Mouse (Mus musculus): ENCODE data around the gene Orai3.

DNA sequence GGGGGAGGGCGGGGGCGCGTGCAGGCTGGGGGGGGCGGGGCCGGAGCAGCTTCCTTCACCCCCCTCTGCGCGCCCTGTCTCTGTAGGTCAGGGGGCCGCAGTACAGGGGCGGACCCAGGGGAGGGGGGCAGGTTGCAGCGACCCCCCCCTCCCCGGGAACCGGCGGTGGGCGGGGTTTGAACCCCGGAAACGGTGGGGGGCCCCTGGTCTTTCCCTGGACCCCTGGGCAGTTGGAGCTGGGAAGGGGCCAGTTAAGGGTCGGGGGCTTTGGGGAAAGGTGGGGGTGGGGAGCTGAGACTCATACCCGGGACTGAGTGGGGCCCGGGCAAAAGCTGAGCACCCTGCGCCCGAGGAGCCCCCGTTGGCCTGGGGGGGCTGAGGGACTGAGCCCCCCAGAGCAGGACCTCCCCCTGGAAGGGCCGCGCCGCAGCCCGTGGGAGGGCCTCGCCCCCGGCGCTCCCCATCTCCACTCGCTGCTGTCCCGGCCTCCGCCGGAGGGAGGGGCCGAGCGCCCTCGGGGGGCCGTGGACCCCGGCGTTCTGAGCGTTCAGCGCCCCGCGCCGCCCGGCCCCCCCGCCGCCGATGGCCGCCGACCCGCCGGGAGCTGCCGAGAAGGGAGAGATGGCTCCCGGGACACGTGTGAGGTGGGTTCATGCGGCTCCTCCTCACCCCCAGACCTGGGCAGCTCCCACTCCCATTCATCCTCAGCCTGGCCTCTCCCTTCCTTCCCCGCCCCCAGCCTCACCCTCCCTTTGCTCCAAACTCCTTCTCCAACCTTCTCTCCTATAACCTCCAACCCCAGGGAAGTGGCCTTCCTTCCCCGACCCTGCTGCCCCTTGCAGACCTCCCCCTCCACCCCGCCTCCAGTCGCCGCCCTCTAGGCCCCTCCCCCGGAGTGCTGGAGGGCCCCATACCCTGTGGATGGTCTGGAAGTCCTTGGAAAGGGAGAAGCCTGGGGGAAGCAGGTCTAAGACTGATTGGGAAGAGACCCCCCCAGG is 22.8 kb upstream of the Orai3 start:
- no peak for TF ChIP-seq POLR2A (IDR thresholded peaks at IDR 0.05; ENCODE audit: low read depth, low read length)
- no peak for TF ChIP-seq SIN3A (IDR thresholded peaks at IDR 0.05; ENCODE audit: low read length)
- TF ChIP-seq CTCF (conservative IDR thresholded peaks at IDR 0.05 in 1 of 2, IDR thresholded peaks at IDR 0.05 in 1 of 2; ENCODE audit: low read depth in 2 of 2, low read length in 2 of 2): no peak

All from CH12.LX (cell line).